Mouse (Mus musculus) central nervous system, embryonic 14 days (tissue): ENCODE results near the gene Soat2. TPM values are rescaled to one million over a fixed set of nuclear protein-coding genes. Genes with fewer than 3 reads are reported as not detected.

Experiments
- polyA plus RNA-seq: library from polyadenylated mRNA; depleted of rRNA; stranded (reverse); fragments of >200 nt; gene quantifications from 2 replicates; pipeline ENCODE4 v1.2.3, GENCODE M21; 2012; rRNA removed

Gene Soat2
- polyA plus RNA-seq = 0.20 and 0.25 TPM in 2 replicates

GRCm38 (mm10) chr15:102150301-102151135, at the start of gene Soat2:
TSS of gene Soat2 (plus strand) at chr15:102150526.

GRCm38 (mm10) chr15:102136129-102136758, 14.1 kb upstream of the Soat2 start, which contains the start of gene Spryd3:
TSS of gene Spryd3 (minus strand) at chr15:102136234.

GRCm38 (mm10) chr15:102144274-102144711, 6.0 kb upstream of the Soat2 start, which contains the start of gene Igfbp6:
TSS of gene Igfbp6 (plus strand) at chr15:102144362.

GRCm38 (mm10) chr15:102202971-102203834, 52.9 kb downstream of the Soat2 start, which contains the start of gene Zfp740:
TSS of gene Zfp740 (plus strand) at chr15:102203249.

GRCm38 (mm10) chr15:102204674-102205505, 54.6 kb downstream of the Soat2 start, which contains the start of gene Csad:
TSS of gene Csad (minus strand) at chr15:102204724.

Other genes starting within 250 kb of the Soat2 start
- 0.07 and 3.0 TPM in 2 replicates for gene Krt4, start 225.8 kb upstream of the Soat2 start, polyA plus RNA-seq
- 0.25 and 0.35 TPM in 2 replicates for gene Krt79, start 210.2 kb upstream of the Soat2 start, polyA plus RNA-seq
- gene Krt78, start 196.2 kb upstream of the Soat2 start, polyA plus RNA-seq = 0.02 TPM in 1 of 2 replicates, not detected in the other
- 2.3 and 7.2 TPM in 2 replicates for gene Krt8, start 146.0 kb upstream of the Soat2 start, polyA plus RNA-seq
- 2.3 and 5.3 TPM in 2 replicates for gene Krt18, start 122.3 kb upstream of the Soat2 start, polyA plus RNA-seq
- 183 TPM in 2 replicates for gene Eif4b, start 76.8 kb upstream of the Soat2 start, polyA plus RNA-seq
- 15.9 and 36.1 TPM in 2 replicates for gene Tns2, start 50.1 kb upstream of the Soat2 start, polyA plus RNA-seq
- gene Spryd3, start 14.3 kb upstream of the Soat2 start, polyA plus RNA-seq = 61.2 and 70.4 TPM in 2 replicates
- 0.98 and 2.7 TPM in 2 replicates for gene Igfbp6, start 6.2 kb upstream of the Soat2 start, polyA plus RNA-seq
- 104 and 115 TPM in 2 replicates for gene Zfp740, start 52.7 kb downstream of the Soat2 start, polyA plus RNA-seq
- 53.4 and 66.2 TPM in 2 replicates for gene Csad, start 54.2 kb downstream of the Soat2 start, polyA plus RNA-seq
- 0.44 and 1.0 TPM in 2 replicates for gene Itgb7, start 81.4 kb downstream of the Soat2 start, polyA plus RNA-seq
- gene Rarg, start 107.0 kb downstream of the Soat2 start, polyA plus RNA-seq = 10.4 and 29.3 TPM in 2 replicates
- 0.32 and 0.73 TPM in 2 replicates for gene Gm9918, start 120.0 kb downstream of the Soat2 start, polyA plus RNA-seq
- gene Mfsd5, start 128.9 kb downstream of the Soat2 start, polyA plus RNA-seq = 39.0 and 40.3 TPM in 2 replicates
- gene Espl1, start 145.7 kb downstream of the Soat2 start, polyA plus RNA-seq = 16.3 and 17.7 TPM in 2 replicates
- 418 and 443 TPM in 2 replicates for gene Pfdn5, start 175.6 kb downstream of the Soat2 start, polyA plus RNA-seq
- 116 and 117 TPM in 2 replicates for gene Myg1, start 181.2 kb downstream of the Soat2 start, polyA plus RNA-seq
- 49.4 and 50.3 TPM in 2 replicates for gene Aaas, start 200.2 kb downstream of the Soat2 start, polyA plus RNA-seq
- gene Sp7, start 216.7 kb downstream of the Soat2 start, polyA plus RNA-seq = 4.1 and 7.9 TPM in 2 replicates